Mouse (Mus musculus): ENCODE measurements around the gene Dab2ip.

DNA sequence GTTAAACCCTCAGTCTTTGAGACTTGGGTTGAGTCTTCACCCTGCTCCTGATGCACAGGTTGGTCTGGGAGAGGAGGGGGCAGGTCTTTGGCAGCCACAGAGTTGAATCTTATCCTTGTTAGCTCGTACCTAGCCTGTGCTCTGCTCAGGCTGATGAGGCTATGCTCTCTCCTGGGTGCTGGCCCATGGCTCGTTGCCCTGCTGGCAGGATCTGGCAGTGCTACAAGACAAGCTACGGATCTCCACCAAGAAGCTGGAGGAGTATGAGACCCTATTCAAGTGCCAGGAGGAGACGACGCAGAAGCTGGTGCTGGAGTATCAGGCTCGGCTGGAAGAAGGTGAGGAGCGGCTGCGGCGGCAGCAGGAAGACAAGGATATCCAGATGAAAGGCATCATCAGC lies 164.8 kb downstream of the Dab2ip start:
- TF ChIP-seq POLR2A (IDR thresholded peaks at IDR 0.05; ENCODE audit: borderline replicate concordance, low read depth, low read length) (no peak), CTCF (IDR thresholded peaks at IDR 0.05; ENCODE audit: low read depth, low read length) (no peak)
